Mouse (Mus musculus) common myeloid progenitor, adult 5-6 weeks (primary cell): ENCODE results near the gene Drg1. TPM values are rescaled to one million over a fixed set of nuclear protein-coding genes. Genes with fewer than 3 reads are reported as not detected.
"Not testable (repeated sequence)": the region's sequence is repeated elsewhere in the genome, so short reads cannot be mapped to it uniquely, and the experiment has no call there.

Source experiments
- ATAC-seq: replicated peaks from 2 replicates; pipeline ENCODE4 v1.8.0; 2016; ENCODE audit warnings: low read depth, mild to moderate bottlenecking, moderate TSS enrichment, inconsistent platforms; ENCODE audit not compliant: poor library complexity, severe bottlenecking
- total RNA-seq: library from RNA; stranded (forward); fragments of 200-1000, 187-1606 nt; gene quantifications from 2 replicates; pipeline ENCODE4 v1.2.3, GENCODE M21; 2017

Gene Drg1
- total RNA-seq, 1 experiment from 2014 or later = 277 TPM

- ATAC-seq = not testable (repeated sequence)
Observed at GRCm38 (mm10) chr11:3145359-3146165, 120.7 kb downstream of the Drg1 start.

- ATAC-seq = peak; percentile 9
Observed at GRCm38 (mm10) chr11:3143984-3144383, 122.2 kb downstream of the Drg1 start.

- ATAC-seq = peak; percentile 4
Observed at GRCm38 (mm10) chr11:3142413-3142812, 123.8 kb downstream of the Drg1 start.

GRCm38 (mm10) chr11:3140967-3141535 lies 125.2 kb downstream of the Drg1 start:
- not testable (repeated sequence) for ATAC-seq

GRCm38 (mm10) chr11:3138323-3138722 lies 127.9 kb downstream of the Drg1 start:
- ATAC-seq = not testable (repeated sequence)

Other genes starting within 250 kb of the Drg1 start
- gene Sfi1, start 73.0 kb downstream of the Drg1 start, total RNA-seq = 16.6 and 19.5 TPM in 2 replicates
- 58.9 and 75.0 TPM in 2 replicates for gene Eif4enif1, start 64.0 kb downstream of the Drg1 start, total RNA-seq
- gene Patz1, start 22.5 kb upstream of the Drg1 start, total RNA-seq = 67.6 and 72.7 TPM in 2 replicates
- gene Pik3ip1, start 64.0 kb upstream of the Drg1 start, total RNA-seq = 26.5 and 33.6 TPM in 2 replicates
- 13.8 and 28.4 TPM in 2 replicates for gene Limk2, start 142.8 kb upstream of the Drg1 start, total RNA-seq
- gene Rnf185, start 185.9 kb upstream of the Drg1 start, total RNA-seq = 6.4 and 8.4 TPM in 2 replicates
- not detected in 2 replicates for gene Pla2g3, start 221.9 kb upstream of the Drg1 start, total RNA-seq
- gene Inpp5j, start 238.4 kb upstream of the Drg1 start, total RNA-seq = not detected in 2 replicates
- 3.2 and 3.7 TPM in 2 replicates for gene Selenom, start 248.3 kb upstream of the Drg1 start, total RNA-seq